Mouse (Mus musculus) midbrain, embryonic 12.5 days (tissue): ENCODE measurements around the gene Foxo1. TPM values are rescaled to one million over a fixed set of nuclear protein-coding genes. Genes with fewer than 3 reads are reported as not detected.

Experiments
- ATAC-seq: fragments of 200-750 bp; cut with Nextera tagmentation; 2 replicates; pipeline ENCODE4 v1.8.0; 2017; ENCODE audit warnings: low read depth, moderate TSS enrichment, moderate library complexity; ENCODE audit not compliant: low FRiP score
- H3K27ac ChIP-seq: fragments of 300-500 bp; sonication (generic); replicated peaks from 2 replicates; pipeline ENCODE4 v1.5.1; 2016; ENCODE audit warnings: mild to moderate bottlenecking
- H3K27me3 ChIP-seq: fragments of 300-500 bp; sonication (generic); 2 replicates; pipeline ENCODE4 v1.6.1; 2016; ENCODE audit warnings: mild to moderate bottlenecking
- H3K36me3 ChIP-seq: fragments of 300-500 bp; sonication (generic); 2 replicates; pipeline ENCODE4 v1.6.1; 2016
- H3K4me1 ChIP-seq: fragments of 300-500 bp; sonication (generic); 2 replicates; pipeline ENCODE4 v1.6.1; 2016
- H3K4me2 ChIP-seq: fragments of 300-500 bp; sonication (generic); replicated peaks from 2 replicates; pipeline ENCODE4 v1.6.1; 2016; ENCODE audit warnings: mild to moderate bottlenecking, moderate library complexity
- H3K4me3 ChIP-seq: fragments of 300-500 bp; sonication (generic); 2 replicates; pipeline ENCODE4 v1.5.1; 2016; ENCODE audit warnings: mild to moderate bottlenecking
- H3K9ac ChIP-seq: fragments of 300-500 bp; sonication (generic); replicated peaks from 2 replicates; pipeline ENCODE4 v1.6.1; 2016; ENCODE audit warnings: mild to moderate bottlenecking, moderate library complexity
- H3K9me3 ChIP-seq: fragments of 300-500 bp; sonication (generic); 2 replicates; pipeline ENCODE4 v1.6.1; 2016; ENCODE audit warnings: mild to moderate bottlenecking
- WGBS: fragments of 180-500 bp; shearing (Covaris S2); methylation state at CpG from one replicate; pipeline ENCODE4 v1.1.7; 2016; 5-methylcytosine and 5-hydroxymethylcytosine counted together
- polyA plus RNA-seq: library from polyadenylated mRNA; unstranded; fragments of >200 nt; fragmentation: Nextera tagmentation; extraction: Ambion mirVana; gene quantifications from 2 replicates; pipeline ENCODE4 v1.2.1, GENCODE M21; 2016

Foxo1 gene
- polyA plus RNA-seq, 1 experiment from 2014 or later: 3.6 TPM

GRCm38 (mm10) chr3:52253656-52254461, 14.3 kb upstream of the Foxo1 start:
- Histone ChIP-seq H3K36me3 (no peaks in the 10 kb centered on the region), H3K9ac (no peak overlapping the region), H3K4me2 (no peak overlapping the region), H3K27ac (no peak overlapping the region), H3K4me1 (peaks cover 3% of the 10 kb centered on the region), H3K4me3 (no peak overlapping the region), H3K27me3 (peaks cover 17% of the 10 kb centered on the region), H3K9me3 (no peaks in the 10 kb centered on the region)
- WGBS: 18% methylated on average over 14 of the region's 14 CpGs
- no peak for ATAC-seq

- Histone ChIP-seq H3K27me3 (peaks cover 22% of the 10 kb centered on the region), H3K9me3 (no peaks in the 10 kb centered on the region), H3K4me2 (no peak overlapping the region), H3K9ac (no peak overlapping the region), H3K36me3 (no peaks in the 10 kb centered on the region), H3K27ac (no peak overlapping the region), H3K4me1 (peaks cover 3% of the 10 kb centered on the region), H3K4me3 (no peak overlapping the region)
- 4% methylated on average over 2 of the region's 2 CpGs for WGBS
- no peak for ATAC-seq
Observed at GRCm38 (mm10) chr3:52254496-52254895, 13.6 kb upstream of the Foxo1 start.

DNA sequence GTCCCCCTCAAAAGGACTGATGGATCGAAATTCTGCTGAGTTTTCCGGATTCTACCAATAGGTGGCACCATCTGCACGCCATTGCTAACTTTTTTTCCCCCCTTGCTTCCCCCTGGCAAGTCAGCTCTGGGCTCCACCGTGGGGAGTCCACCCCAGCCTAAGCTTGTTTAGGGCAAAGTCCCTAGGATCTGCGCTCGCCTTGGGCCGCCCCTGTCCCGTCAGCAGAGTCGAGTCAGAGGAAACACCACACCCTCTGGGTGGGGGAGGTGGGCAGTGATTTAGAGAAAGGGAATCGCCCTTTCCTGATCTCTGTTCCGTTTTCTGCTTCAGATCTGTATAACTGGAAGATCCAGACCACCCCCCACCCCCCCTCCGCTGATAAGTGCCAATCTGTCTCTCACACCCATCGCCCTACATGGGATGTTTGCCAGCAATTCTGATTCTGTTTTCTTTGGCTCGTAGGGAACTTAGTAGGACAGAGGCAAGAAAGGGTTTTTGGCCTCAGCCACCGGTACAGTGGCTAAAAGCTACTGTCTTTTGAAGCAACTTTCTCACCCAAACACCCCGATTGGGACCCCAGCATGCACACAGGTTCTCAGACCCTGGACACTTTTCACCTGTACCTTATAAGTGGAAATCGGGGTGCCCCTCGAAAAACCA, 10.2 kb upstream of the Foxo1 start:
- H3K27ac ChIP-seq: no peak overlapping the region
- H3K27me3 ChIP-seq: peaks cover 48% of the 10 kb centered on the region
- peak; percentile 62 for ATAC-seq
- peak overlapping the region; percentile 47 for H3K4me2 ChIP-seq
- H3K9me3 ChIP-seq: no peaks in the 10 kb centered on the region
- H3K36me3 ChIP-seq: no peaks in the 10 kb centered on the region
- peak overlapping the region; percentile 24; the same call in 1 of the 2 replicates for H3K4me3 ChIP-seq
- H3K9ac ChIP-seq: no peak overlapping the region
- 15% methylated on average over 18 of the region's 18 CpGs for WGBS
- peaks cover 3% of the 10 kb centered on the region for H3K4me1 ChIP-seq

- peaks cover 3% of the 10 kb centered on the region for H3K4me1 ChIP-seq
- H3K9ac ChIP-seq: no peak overlapping the region
- ATAC-seq: no peak
- 55% methylated on average over 3 of the region's 3 CpGs for WGBS
- no peak overlapping the region for H3K4me2 ChIP-seq
- no peak overlapping the region for H3K27ac ChIP-seq
- H3K36me3 ChIP-seq: no peaks in the 10 kb centered on the region
- H3K4me3 ChIP-seq: no peak overlapping the region
- no peaks in the 10 kb centered on the region for H3K9me3 ChIP-seq
- H3K27me3 ChIP-seq: peaks cover 49% of the 10 kb centered on the region
Observed at GRCm38 (mm10) chr3:52258532-52258931, 9.6 kb upstream of the Foxo1 start.

DNA sequence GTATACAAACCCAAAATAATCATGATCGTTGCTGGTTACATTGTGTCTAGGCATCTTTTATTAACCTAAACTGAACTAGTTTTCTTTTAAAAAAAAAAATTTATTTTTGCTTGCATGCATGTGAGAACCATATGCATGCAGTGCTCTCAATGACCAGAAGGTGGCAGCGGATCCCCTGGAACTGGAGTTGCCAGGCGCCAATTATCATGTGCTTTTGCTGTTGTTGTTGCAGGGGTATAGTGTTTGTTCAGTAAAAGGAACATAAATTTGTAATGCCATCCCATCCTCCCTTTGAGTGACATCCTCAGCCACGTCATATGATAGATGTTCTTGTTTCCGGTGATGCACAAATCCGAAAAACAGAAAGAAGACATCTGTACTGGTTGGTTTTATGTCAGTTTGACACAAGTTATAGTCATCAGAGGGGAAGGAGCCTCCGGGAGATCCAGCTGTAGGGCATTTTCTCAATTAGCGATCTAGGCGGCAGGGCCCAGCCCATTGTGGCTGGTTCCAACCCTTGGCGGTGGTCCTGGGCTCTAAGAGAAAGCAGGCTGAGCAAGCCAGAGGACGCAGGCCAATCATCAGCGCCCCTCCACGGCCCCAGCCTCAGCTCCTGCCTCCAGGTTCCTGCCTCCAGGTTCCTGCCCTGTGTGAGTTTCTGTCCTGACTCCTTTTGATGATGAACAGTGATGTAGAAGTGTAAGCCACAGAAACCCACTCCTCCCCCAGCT, 5.5 kb upstream of the Foxo1 start:
- peaks cover 69% of the 10 kb centered on the region for H3K27me3 ChIP-seq
- H3K36me3 ChIP-seq: no peaks in the 10 kb centered on the region
- 48% methylated on average over 13 of the region's 13 CpGs for WGBS
- H3K9me3 ChIP-seq: no peaks in the 10 kb centered on the region
- H3K4me2 ChIP-seq: no peak overlapping the region
- H3K4me3 ChIP-seq: no peak overlapping the region
- H3K27ac ChIP-seq: no peak overlapping the region
- no peak overlapping the region for H3K9ac ChIP-seq
- H3K4me1 ChIP-seq: peaks cover 14% of the 10 kb centered on the region
- ATAC-seq: no peak

DNA sequence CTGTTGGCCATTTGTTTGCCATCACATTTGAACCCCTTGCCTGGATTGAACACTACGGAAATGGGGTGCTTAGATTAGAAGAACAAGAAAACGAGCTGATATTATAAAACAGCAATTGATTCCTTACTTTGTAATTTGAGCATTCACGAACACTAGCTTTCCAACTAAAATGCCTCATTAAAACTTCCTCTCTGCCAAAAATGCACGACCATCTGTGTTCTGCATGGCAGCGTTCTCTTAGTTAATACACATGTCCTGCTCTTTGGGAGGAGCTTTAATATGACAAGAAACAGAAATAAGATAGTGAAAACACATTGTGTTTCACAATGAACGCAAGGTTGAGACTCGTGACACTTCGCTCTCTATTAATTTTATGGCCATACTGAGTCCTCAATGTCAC, 3.8 kb upstream of the Foxo1 start:
- no peak overlapping the region for H3K4me3 ChIP-seq
- no peak overlapping the region for H3K9ac ChIP-seq
- H3K36me3 ChIP-seq: no peaks in the 10 kb centered on the region
- no peak overlapping the region for H3K4me2 ChIP-seq
- ATAC-seq: no peak
- WGBS: 91% methylated on average over 8 of the region's 8 CpGs
- no peaks in the 10 kb centered on the region for H3K9me3 ChIP-seq
- H3K27ac ChIP-seq: no peak overlapping the region
- peaks cover 72% of the 10 kb centered on the region for H3K27me3 ChIP-seq
- H3K4me1 ChIP-seq: peaks cover 21% of the 10 kb centered on the region

- no peak overlapping the region for H3K9ac ChIP-seq
- peaks cover 67% of the 10 kb centered on the region for H3K27me3 ChIP-seq
Observed at GRCm38 (mm10) chr3:52266606-52267160, 1.5 kb upstream of the Foxo1 start.

GRCm38 (mm10) chr3:52267293-52267651, 864 bp upstream of the Foxo1 start:
- H3K9me3 ChIP-seq: no peaks in the 10 kb centered on the region
- ATAC-seq: no peak
- H3K27me3 ChIP-seq: peaks cover 70% of the 10 kb centered on the region
- H3K4me3 ChIP-seq: peak overlapping the region; percentile 74
- H3K36me3 ChIP-seq: no peaks in the 10 kb centered on the region
- H3K4me1 ChIP-seq: peaks cover 32% of the 10 kb centered on the region
- under 1% methylated on average over 15 of the region's 15 CpGs for WGBS
- H3K9ac ChIP-seq: peak overlapping the region; percentile 63
- no peak overlapping the region for H3K27ac ChIP-seq
- peak overlapping the region; percentile 94 for H3K4me2 ChIP-seq

More at GRCm38 (mm10) chr3:52266606-52267160, 1.5 kb upstream of the Foxo1 start:
- no peaks in the 10 kb centered on the region for H3K9me3 ChIP-seq
- H3K4me3 ChIP-seq: peak overlapping the region; percentile 74
- peaks cover 32% of the 10 kb centered on the region for H3K4me1 ChIP-seq
- no peak overlapping the region for H3K27ac ChIP-seq
- no peaks in the 10 kb centered on the region for H3K36me3 ChIP-seq
- 10% methylated on average over 17 of the region's 17 CpGs for WGBS
- no peak for ATAC-seq
- peak overlapping the region; percentile 94 for H3K4me2 ChIP-seq

- no peaks in the 10 kb centered on the region for H3K36me3 ChIP-seq
- under 1% methylated on average over 24 of the region's 40 CpGs for WGBS
- H3K4me3 ChIP-seq: peak overlapping the region; percentile 74
- no peak for ATAC-seq
- H3K4me1 ChIP-seq: peaks cover 32% of the 10 kb centered on the region
- H3K4me2 ChIP-seq: peak overlapping the region; percentile 94
- no peaks in the 10 kb centered on the region for H3K9me3 ChIP-seq
- peak overlapping the region; percentile 70 for H3K9ac ChIP-seq
- peaks cover 66% of the 10 kb centered on the region for H3K27me3 ChIP-seq
- H3K27ac ChIP-seq: no peak overlapping the region
Observed at GRCm38 (mm10) chr3:52268487-52268736, 276 bp downstream of the Foxo1 start.

- Histone ChIP-seq H3K27me3 (peaks cover 66% of the 10 kb centered on the region), H3K27ac (no peak overlapping the region)
Observed at GRCm38 (mm10) chr3:52268737-52269513, 789 bp downstream of the Foxo1 start.

DNA sequence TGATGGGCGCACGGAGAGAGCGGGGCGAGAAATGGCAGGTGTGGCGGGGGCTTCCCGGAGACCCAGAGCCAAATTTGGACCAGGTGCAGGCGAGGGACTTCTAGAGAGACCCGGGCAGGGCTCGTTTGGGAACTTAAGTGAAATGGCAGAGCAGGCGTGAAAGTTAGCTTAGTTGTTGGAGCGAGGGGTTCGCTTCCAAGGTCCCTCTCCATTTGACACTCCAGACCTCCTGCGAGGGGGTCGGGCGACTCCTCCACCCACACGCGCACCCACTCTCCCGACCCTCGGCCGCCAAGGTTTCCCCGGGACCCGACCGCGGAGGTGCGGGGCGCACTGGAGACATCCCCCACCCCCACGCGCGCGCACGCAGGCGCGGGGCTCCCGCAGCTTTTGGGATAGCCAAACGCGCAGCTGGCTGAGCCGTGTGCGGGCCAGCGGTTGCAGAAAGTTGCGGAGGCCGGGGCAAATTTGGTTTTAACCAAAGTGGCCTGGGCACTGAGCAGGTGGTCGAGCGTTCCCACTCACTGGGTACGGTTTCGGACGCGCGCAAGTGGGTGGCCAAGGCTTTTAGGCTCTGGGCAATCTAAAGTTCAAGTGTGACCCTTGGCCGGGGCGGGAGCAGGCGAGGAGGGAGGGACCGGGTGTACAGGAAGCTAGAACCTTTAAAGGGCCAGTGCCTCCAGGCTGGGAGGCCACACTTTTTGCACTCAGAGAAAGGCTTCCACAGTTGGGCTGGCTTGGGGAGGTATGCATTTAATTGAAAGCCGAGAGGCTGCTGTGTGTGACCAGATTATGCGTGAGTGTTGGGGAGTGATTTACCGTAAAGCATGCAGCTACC, 1.6 kb downstream of the Foxo1 start:
- Histone ChIP-seq H3K27me3 (peaks cover 63% of the 10 kb centered on the region), H3K4me3 (peak overlapping the region; percentile 74), H3K9me3 (no peaks in the 10 kb centered on the region), H3K36me3 (no peaks in the 10 kb centered on the region), H3K9ac (peak overlapping the region; percentile 70), H3K4me1 (peaks cover 32% of the 10 kb centered on the region), H3K27ac (no peak overlapping the region), H3K4me2 (peak overlapping the region; percentile 94)
- ATAC-seq: peak; percentile 16; the same call in 1 of the 2 replicates
- under 1% methylated on average over 55 of the region's 55 CpGs for WGBS

More at GRCm38 (mm10) chr3:52268737-52269513, 789 bp downstream of the Foxo1 start:
- no peaks in the 10 kb centered on the region for H3K36me3 ChIP-seq
- peak overlapping the region; percentile 94 for H3K4me2 ChIP-seq
- peak overlapping the region; percentile 70 for H3K9ac ChIP-seq
- WGBS: 1% methylated on average over 71 of the region's 89 CpGs
- ATAC-seq: peak; percentile 55
- peak overlapping the region; percentile 74 for H3K4me3 ChIP-seq
- no peaks in the 10 kb centered on the region for H3K9me3 ChIP-seq
- H3K4me1 ChIP-seq: peaks cover 32% of the 10 kb centered on the region
